Mouse (Mus musculus) forebrain, embryonic 16.5 days (tissue): Measurements from ENCODE around the gene Stx8. TPM values are rescaled to one million over a fixed set of nuclear protein-coding genes. Genes with fewer than 3 reads are reported as not detected.

Experiments used
- ATAC-seq: fragments of 200-750 bp; cut with Nextera tagmentation; 2 replicates; pipeline ENCODE4 v1.8.0; 2017; ENCODE audit warnings: mild to moderate bottlenecking, moderate library complexity
- H3K27ac ChIP-seq: fragments of 300-500 bp; sonication (generic); 2 replicates; pipeline ENCODE4 v1.5.1; 2014; ENCODE audit warnings: low read length, control low read depth
- H3K27me3 ChIP-seq: fragments of 300-500 bp; sonication (generic); replicated peaks from 2 replicates; pipeline ENCODE4 v1.6.1; 2014; ENCODE audit warnings: low read length; ENCODE audit not compliant: control insufficient read depth, insufficient read depth
- H3K36me3 ChIP-seq: fragments of 300-500 bp; sonication (generic); 2 replicates; pipeline ENCODE4 v1.6.1; 2014; ENCODE audit not compliant: control insufficient read depth, insufficient read depth
- H3K4me1 ChIP-seq: fragments of 300-500 bp; sonication (generic); replicated peaks from 2 replicates; pipeline ENCODE4 v1.6.1; 2014; ENCODE audit warnings: low read length; ENCODE audit not compliant: control insufficient read depth, insufficient read depth
- H3K4me2 ChIP-seq: fragments of 300-500 bp; sonication (generic); 2 replicates; pipeline ENCODE4 v1.6.1; 2014; ENCODE audit warnings: mild to moderate bottlenecking, low read length, control low read depth
- H3K4me3 ChIP-seq: fragments of 300-500 bp; sonication (generic); replicated peaks from 2 replicates; pipeline ENCODE4 v1.5.1; 2014; ENCODE audit warnings: mild to moderate bottlenecking, low read length, control low read depth
- H3K9ac ChIP-seq: fragments of 300-500 bp; sonication (generic); replicated peaks from 2 replicates; pipeline ENCODE4 v1.6.1; 2014; ENCODE audit warnings: low read depth, low read length, control low read depth
- H3K9me3 ChIP-seq: fragments of 300-500 bp; sonication (generic); 2 replicates; pipeline ENCODE4 v1.6.1; 2016; ENCODE audit warnings: low read length; ENCODE audit not compliant: control insufficient read depth
- WGBS: fragments of 180-500 bp; shearing (Covaris S2); extraction: QIAGEN DNeasy Blood & Tissue Kit; methylation state at CpG from one replicate; pipeline ENCODE4 v1.1.7; 2014; 5-methylcytosine and 5-hydroxymethylcytosine counted together
- polyA plus RNA-seq: library from polyadenylated mRNA; unstranded; fragments of >200 nt; fragmentation: Nextera tagmentation; extraction: Ambion mirVana; gene quantifications from 2 replicates; pipeline ENCODE4 v1.2.1, GENCODE M21; 2015

The Stx8 gene
- polyA plus RNA-seq, 1 experiment from 2014 or later, result 68.2 TPM

DNA sequence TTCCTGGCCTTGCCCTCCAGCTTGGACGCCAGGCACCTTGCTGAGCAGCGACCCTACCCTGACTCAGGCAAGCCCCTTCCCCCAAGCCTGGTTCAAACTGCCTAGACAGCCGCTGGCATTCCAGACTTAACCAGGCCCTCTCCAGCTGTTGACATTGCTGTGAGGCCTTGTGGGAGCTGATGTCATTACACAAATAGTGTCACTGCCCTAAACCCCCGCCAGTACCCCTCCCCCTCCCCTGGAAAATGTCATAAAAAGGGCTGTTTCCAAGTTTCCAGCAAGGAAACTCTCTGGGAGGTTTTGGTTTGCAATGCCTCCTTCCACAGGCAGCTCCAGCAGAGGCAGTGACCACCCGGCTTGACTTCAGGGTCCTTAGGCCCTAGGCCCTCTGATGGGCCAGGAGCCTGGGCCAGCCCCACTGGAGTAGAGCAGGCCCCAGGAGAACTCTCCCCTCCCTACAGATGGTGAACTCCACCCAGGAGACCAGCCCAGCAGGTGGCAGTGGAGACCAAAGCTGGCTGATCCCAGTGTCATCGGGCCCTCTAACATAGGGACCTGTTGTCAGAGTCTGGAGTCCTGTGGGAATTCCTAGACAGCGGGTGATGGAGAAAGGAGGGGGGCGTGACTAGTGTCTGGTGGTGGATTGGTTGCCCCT is 246.1 kb downstream of the Stx8 start:
- no peak for ATAC-seq
- no peaks in the 10 kb centered on the region for H3K36me3 ChIP-seq
- H3K27me3 ChIP-seq, result no peaks in the 10 kb centered on the region
- H3K4me2 ChIP-seq, result no peak overlapping the region
- no peak overlapping the region for H3K27ac ChIP-seq
- H3K9ac ChIP-seq, result no peak overlapping the region
- H3K4me1 ChIP-seq, result peaks cover 19% of the 10 kb centered on the region
- WGBS, result 61% methylated on average over 8 of the region's 8 CpGs
- H3K9me3 ChIP-seq, result no peaks in the 10 kb centered on the region
- H3K4me3 ChIP-seq, result no peak overlapping the region

DNA sequence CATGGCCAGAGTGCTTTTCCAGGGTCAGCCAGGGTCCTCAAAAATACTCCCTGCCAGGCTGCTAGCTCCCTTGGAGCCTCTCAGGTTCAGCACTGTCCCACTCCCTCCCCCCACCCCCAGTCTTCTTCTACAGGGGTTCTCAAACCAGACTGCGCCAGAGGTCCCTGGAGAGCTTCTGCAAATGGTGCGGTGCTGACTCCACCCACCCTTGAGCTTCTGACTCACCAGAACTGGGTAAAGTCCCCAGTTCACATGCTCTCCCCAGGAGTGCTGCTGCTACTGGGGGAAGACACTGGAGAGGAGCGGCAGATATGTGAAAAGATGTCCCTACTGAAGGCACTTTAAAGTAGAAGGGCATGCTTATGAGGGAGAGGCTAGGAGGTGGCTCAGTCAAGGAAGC is 247.9 kb downstream of the Stx8 start:
- no peaks in the 10 kb centered on the region for H3K27me3 ChIP-seq
- H3K9ac ChIP-seq, result no peak overlapping the region
- no peak overlapping the region for H3K4me3 ChIP-seq
- WGBS, result 78% methylated on average over 3 of the region's 3 CpGs
- H3K36me3 ChIP-seq, result no peaks in the 10 kb centered on the region
- H3K4me1 ChIP-seq, result peaks cover 19% of the 10 kb centered on the region
- no peak overlapping the region for H3K4me2 ChIP-seq
- H3K27ac ChIP-seq, result no peak overlapping the region
- no peak for ATAC-seq
- no peaks in the 10 kb centered on the region for H3K9me3 ChIP-seq

DNA sequence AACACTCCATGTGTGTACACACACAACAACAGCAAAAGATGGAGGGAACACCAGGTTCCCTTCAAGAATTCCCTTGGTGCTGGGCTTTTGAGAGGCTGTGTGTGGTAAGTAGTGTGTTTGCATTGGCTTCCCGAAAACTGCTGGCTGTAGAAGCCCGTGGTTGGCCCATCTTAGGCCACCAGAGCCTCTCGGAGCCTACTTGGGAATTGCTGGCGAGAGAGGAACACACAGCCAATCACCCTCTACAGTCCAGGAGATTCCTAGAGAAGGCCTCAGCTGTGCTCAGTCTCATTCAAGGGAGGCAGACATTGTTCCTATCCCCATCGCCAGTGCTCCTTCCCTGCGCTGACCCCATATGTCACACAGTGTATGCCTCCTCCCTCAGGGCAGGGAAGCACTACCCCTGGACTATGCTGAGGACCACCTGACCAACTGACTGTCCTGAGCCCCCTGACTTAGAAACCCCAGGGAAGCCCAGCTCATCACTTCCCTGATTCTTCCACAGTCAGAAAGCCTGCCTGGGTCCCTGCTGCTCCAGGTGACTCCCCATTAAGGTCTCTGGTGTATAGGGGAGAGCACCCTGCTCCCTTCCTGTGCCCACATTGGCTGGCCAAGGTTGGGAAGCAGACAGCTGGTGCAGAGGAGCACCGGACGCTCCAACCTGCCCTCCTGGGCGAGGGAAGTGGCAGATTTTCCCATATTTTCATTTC is 248.7 kb downstream of the Stx8 start:
- no peak overlapping the region for H3K9ac ChIP-seq
- peaks cover 19% of the 10 kb centered on the region for H3K4me1 ChIP-seq
- no peak overlapping the region for H3K4me3 ChIP-seq
- 54% methylated on average over 9 of the region's 9 CpGs for WGBS
- H3K27ac ChIP-seq, result peak overlapping the region; percentile 41; the same call in 1 of the 2 replicates
- no peaks in the 10 kb centered on the region for H3K27me3 ChIP-seq
- no peak for ATAC-seq
- no peaks in the 10 kb centered on the region for H3K36me3 ChIP-seq
- no peak overlapping the region for H3K4me2 ChIP-seq
- H3K9me3 ChIP-seq, result no peaks in the 10 kb centered on the region

DNA sequence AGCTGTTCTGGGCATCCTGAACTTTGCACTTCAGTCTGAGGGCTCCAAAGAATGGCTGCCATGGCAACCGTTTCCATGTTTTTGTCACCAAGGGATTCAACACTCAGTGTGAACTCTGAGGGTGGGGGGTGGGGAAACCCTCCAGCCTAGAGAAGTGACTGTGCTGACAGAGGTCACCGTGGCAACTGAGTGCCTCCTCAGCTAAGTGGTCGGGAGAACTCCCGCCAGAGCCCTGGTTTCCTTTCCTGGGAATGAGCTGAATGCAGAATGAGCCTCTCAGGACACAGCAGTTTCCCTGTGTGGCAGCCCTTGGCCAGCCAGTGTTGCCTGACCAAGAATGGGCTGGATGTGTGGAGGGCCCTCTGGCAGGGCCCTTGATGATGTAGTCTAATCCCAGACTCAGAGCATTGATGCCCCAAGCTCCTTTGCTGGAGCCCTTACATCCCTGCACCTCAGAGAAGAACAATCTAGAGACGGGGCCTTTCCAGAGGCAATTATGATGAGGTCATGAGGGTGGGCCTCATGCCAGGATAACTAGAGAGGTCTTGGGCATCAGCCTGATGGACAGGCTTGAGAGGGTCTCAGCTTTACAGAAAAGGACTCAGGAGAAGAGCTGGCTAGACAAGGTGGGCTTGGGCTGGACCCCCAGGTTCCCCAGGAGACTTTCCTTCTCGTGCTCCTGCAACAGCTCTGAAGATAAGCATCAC is 249.4 kb downstream of the Stx8 start:
- Histone ChIP-seq H3K4me1 (peaks cover 19% of the 10 kb centered on the region), H3K4me3 (no peak overlapping the region), H3K27ac (peak overlapping the region; percentile 63; the same call in 1 of the 2 replicates), H3K27me3 (no peaks in the 10 kb centered on the region), H3K36me3 (no peaks in the 10 kb centered on the region), H3K4me2 (no peak overlapping the region), H3K9ac (no peak overlapping the region), H3K9me3 (no peaks in the 10 kb centered on the region)
- WGBS, result 12% methylated on average over 6 of the region's 6 CpGs
- ATAC-seq, result peak; percentile 66

DNA sequence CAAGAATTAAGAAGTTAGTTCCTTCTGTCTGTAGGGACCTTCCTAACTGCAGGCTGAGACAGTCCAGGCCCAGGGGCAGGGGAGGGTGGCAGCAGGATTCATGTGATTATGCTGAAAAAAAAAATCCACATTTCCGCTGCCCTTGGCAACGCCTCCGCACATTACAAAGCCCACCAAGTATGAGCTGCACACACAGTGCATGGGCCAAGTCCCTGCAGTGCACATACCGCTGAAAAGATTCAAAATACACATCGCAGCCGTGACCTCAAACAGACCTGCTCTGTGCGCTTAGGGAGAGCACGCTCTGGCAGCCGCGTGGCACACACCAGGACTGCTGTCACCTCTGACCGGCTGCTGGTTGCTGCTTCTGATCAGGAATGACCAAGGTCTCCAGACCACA is 250.0 kb downstream of the Stx8 start:
- Histone ChIP-seq H3K9ac (no peak overlapping the region), H3K27ac (peak overlapping the region; percentile 63; the same call in 1 of the 2 replicates), H3K27me3 (no peaks in the 10 kb centered on the region), H3K9me3 (no peaks in the 10 kb centered on the region), H3K36me3 (no peaks in the 10 kb centered on the region), H3K4me3 (no peak overlapping the region), H3K4me2 (no peak overlapping the region), H3K4me1 (peaks cover 19% of the 10 kb centered on the region)
- ATAC-seq, result peak; percentile 25; the same call in 1 of the 2 replicates
- 44% methylated on average over 11 of the region's 11 CpGs for WGBS

DNA sequence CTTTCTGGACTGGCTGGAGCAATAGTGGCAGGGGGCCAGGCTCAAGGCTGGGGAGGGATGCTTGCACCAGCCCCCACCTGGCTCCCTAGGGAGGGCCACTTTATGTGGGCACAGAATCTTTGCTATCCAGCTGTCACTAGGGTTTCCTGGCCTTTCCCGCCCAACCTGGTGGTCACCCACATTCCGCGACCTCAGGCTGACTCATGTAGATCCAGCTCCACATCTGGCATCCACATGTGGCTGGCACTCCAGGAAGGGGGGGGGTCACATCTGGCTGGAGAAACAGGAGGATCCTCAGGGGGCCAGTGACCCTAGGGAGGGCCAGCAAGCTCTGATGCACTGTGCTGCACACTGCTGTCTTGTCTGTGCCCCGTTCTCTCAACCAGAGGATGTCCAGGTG is 254.7 kb downstream of the Stx8 start:
- no peak for ATAC-seq
- WGBS, result 96% methylated on average over 4 of the region's 4 CpGs

DNA sequence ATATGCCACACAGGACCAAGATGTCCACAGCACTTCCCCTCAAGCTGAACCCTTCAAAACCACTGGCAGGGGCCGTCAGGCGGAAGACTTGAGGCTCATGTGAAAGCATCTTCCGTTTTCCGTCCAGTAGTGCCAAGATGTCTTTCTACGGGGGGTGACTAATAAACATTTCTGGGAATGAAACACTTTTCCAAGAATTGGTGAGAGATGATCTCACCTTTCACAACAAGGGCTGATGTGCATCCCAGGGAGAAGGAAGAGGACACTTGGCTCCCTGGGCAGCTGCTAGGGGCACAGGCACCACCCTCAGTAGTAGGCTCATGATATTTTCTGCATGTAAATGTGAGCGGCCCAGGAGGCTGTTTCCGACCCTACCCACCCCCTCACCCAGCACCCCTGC is 256.2 kb downstream of the Stx8 start:
- no peak for ATAC-seq
- no peak overlapping the region for H3K9ac ChIP-seq
- no peak overlapping the region for H3K4me2 ChIP-seq
- H3K4me1 ChIP-seq, result no peaks in the 10 kb centered on the region
- no peak overlapping the region for H3K4me3 ChIP-seq
- WGBS, result 89% methylated on average over 7 of the region's 7 CpGs
- no peak overlapping the region for H3K27ac ChIP-seq
- no peaks in the 10 kb centered on the region for H3K36me3 ChIP-seq
- no peaks in the 10 kb centered on the region for H3K9me3 ChIP-seq
- no peaks in the 10 kb centered on the region for H3K27me3 ChIP-seq

More for the DNA sequence above, 254.7 kb downstream of the Stx8 start:
- no peak overlapping the region for H3K27ac ChIP-seq
- H3K9ac ChIP-seq, result no peak overlapping the region
- H3K4me1 ChIP-seq, result peaks cover 8% of the 10 kb centered on the region
- H3K27me3 ChIP-seq, result no peaks in the 10 kb centered on the region
- no peak overlapping the region for H3K4me3 ChIP-seq
- no peaks in the 10 kb centered on the region for H3K36me3 ChIP-seq
- H3K4me2 ChIP-seq, result no peak overlapping the region
- H3K9me3 ChIP-seq, result no peaks in the 10 kb centered on the region

DNA sequence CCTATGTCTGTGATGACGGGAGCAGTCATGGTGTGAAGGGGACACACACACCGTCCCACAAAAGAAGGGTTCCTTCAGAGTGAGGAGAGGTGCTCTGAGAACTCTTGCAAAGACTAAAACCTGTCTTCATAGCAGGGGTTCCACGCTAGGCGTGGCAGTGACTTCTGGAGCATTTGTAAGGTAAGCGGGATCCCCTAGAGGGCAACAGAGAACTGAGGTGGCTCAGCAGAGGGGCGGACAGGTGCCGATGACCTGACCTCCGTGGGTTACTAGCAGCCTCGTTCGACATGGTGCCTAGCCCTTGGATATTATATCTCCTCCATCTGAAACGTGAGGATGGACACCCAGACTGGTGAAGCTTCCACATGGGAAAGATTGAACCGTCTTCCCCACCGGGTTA is 257.1 kb downstream of the Stx8 start:
- H3K27me3 ChIP-seq, result no peaks in the 10 kb centered on the region
- no peaks in the 10 kb centered on the region for H3K4me1 ChIP-seq
- 71% methylated on average over 13 of the region's 13 CpGs for WGBS
- no peak overlapping the region for H3K9ac ChIP-seq
- H3K27ac ChIP-seq, result no peak overlapping the region
- H3K9me3 ChIP-seq, result no peaks in the 10 kb centered on the region
- no peak overlapping the region for H3K4me3 ChIP-seq
- H3K36me3 ChIP-seq, result no peaks in the 10 kb centered on the region
- H3K4me2 ChIP-seq, result no peak overlapping the region
- ATAC-seq, result no peak

DNA sequence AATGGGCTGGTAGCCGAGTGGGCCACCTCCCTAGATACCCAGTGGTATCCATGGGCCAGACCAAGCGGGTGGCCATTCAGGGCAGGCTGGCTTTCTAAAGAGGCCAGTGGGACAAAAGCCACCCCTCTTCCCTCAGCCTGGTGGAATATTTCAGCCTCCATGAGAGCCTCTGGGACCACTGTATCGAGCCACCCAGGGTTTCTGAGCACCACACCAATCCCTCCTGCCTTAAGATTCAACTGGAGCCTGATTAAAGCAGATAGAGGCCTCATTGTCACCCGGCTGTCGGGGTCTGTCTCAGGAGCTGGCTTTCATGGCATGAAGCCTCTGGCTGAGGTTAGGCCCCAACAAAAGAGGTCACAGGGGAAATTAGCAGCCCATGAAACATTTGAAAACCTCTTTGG is 260.7 kb downstream of the Stx8 start:
- no peak for ATAC-seq
- Histone ChIP-seq H3K4me1 (peaks cover 4% of the 10 kb centered on the region), H3K9me3 (no peaks in the 10 kb centered on the region), H3K4me3 (no peak overlapping the region), H3K4me2 (no peak overlapping the region), H3K36me3 (no peaks in the 10 kb centered on the region), H3K27ac (no peak overlapping the region), H3K27me3 (no peaks in the 10 kb centered on the region), H3K9ac (no peak overlapping the region)
- 22% methylated on average over 5 of the region's 5 CpGs for WGBS
